Comparison of ENCODE assay signal across 14 mouse cellular contexts in the genomic region with DNA sequence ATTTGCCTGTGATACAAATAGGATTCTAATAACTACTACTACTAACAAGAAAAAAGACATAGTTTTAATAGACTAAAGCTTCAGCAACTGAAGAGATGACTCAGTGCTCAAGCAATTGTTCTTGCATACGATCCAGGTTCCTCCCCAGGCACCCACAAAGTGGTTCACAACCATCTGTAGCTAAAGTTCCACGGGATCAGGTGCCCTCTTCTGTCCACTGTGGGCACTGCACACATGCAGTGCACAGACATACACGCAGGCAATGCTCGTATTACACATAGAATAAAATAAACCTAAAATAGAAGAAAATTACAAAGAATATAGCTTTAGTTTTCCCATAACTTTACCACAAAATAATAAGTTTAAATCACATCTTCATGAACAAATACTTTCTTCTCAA.
A peak's percentile ranks its signal among the peaks of the same experiment; 100 is the strongest.
DNase-seq lines count a peak whose midpoint lies in the region; TF ChIP-seq lines count a peak whose summit lies in the region.
"Had no signal": no experiment of that assay in that cellular context is flagged by ENCODE, and none has a peak within 500 bp of the region (broad histone marks: within the 10 kb centered on the region; RNA-seq: fewer than 3 reads in every experiment).

No protein-coding gene starts in this region.

- H3K27ac ChIP-seq in heart, adult 2 months = no peak overlapping the region
- no peak overlapping the region for H3K27ac ChIP-seq in liver, adult 2 months (replicated peaks; ENCODE audit: insufficient read depth, low read depth, low read length)
- H3K27ac ChIP-seq: limb, embryonic 10.5 days had no signal

- H3K9ac ChIP-seq in heart, adult 2 months (ENCODE audit: low read depth, low read length) = no peak overlapping the region
- no peak overlapping the region for H3K9ac ChIP-seq in liver, adult 2 months (ENCODE audit: low read depth, low read length)

- no peaks in the 10 kb centered on the region for H3K79me2 ChIP-seq in heart, adult 2 months (replicated peaks; ENCODE audit: control insufficient read depth, insufficient read depth, low read length)
- no peaks in the 10 kb centered on the region for H3K79me2 ChIP-seq in liver, adult 2 months (ENCODE audit: control insufficient read depth, insufficient read depth, low read length)

- no peaks in the 10 kb centered on the region for H3K36me3 ChIP-seq in heart, adult 2 months (ENCODE audit: control insufficient read depth, insufficient read depth, low read length)
- H3K36me3 ChIP-seq in liver, adult 2 months (ENCODE audit: control insufficient read depth, insufficient read depth, low read length) = no peaks in the 10 kb centered on the region
- H3K36me3 ChIP-seq: G1E; limb, embryonic 10.5 days had no signal

- DNase-seq in heart, adult 2 months = no peak
- no peak for DNase-seq in heart, postnatal 10 days
- no peak for DNase-seq in liver, adult 2 months (ENCODE audit: extremely low read depth, low read depth, low spot score)
- DNase-seq in liver (no peak), ES-CJ7 (ENCODE audit: low read depth, low spot score) (peak; percentile 27), ZHBTc4 (ENCODE audit: low read depth, low spot score) (peak; percentile 40)
- DNase-seq in thymus, adult 18-20 months = no peak
- DNase-seq: adrenal gland, adult 2 months; heart, adult 18-20 months; heart, postnatal 14 days; lung, adult 18-20 months; right cerebral cortex, postnatal 25 days had no signal

- no peak for TF ChIP-seq EP300 in heart, adult 2 months (IDR thresholded peaks at IDR 0.05; ENCODE audit: insufficient read depth, low read depth, low read length)

- no peak for TF ChIP-seq POLR2A in heart, adult 2 months (IDR thresholded peaks at IDR 0.05; ENCODE audit: insufficient read depth, low read depth, low read length)
- TF ChIP-seq POLR2A in liver, adult 2 months (IDR thresholded peaks at IDR 0.05; ENCODE audit: extremely low read depth, insufficient read depth, low read length) = no peak

- no peak overlapping the region for H3K4me3 ChIP-seq in heart, adult 2 months
- H3K4me3 ChIP-seq in liver, adult 2 months (ENCODE audit: insufficient read depth, low read depth, low read length) = no peak overlapping the region
- H3K4me3 ChIP-seq: limb, embryonic 10.5 days had no signal

- WGBS in heart, adult 2 months = 68% methylated on average over 4 of the region's 4 CpGs
- 69% methylated on average over 4 of the region's 4 CpGs for WGBS in liver, adult 2 months

- intact Hi-C loops in heart, adult 2 months (cut with DNase I) = no loop called here
- intact Hi-C loops in heart, postnatal 10 days (cut with DNase I) = no loop called here

- no peaks in the 10 kb centered on the region for H3K27me3 ChIP-seq in heart, adult 2 months (ENCODE audit: control insufficient read depth, insufficient read depth, low read length)
- no peaks in the 10 kb centered on the region for H3K27me3 ChIP-seq in liver, adult 2 months (ENCODE audit: control insufficient read depth, insufficient read depth, low read length)

- peak; percentile 15; the same call in 1 of the 2 replicates for TF ChIP-seq CTCF in heart, adult 2 months (IDR thresholded peaks at IDR 0.05)
- TF ChIP-seq CTCF in liver, adult 2 months (IDR thresholded peaks at IDR 0.05; ENCODE audit: low read depth, low read length) = 0 out of 2 replicates have a peak, but pooled peaks have one; percentile 6

- H3K4me1 ChIP-seq in heart, adult 2 months (ENCODE audit: control insufficient read depth, insufficient read depth, low read length) = no peaks in the 10 kb centered on the region
- H3K4me1 ChIP-seq in liver, adult 2 months (ENCODE audit: control insufficient read depth, insufficient read depth, low read length) = no peaks in the 10 kb centered on the region
- H3K4me1 ChIP-seq: limb, embryonic 10.5 days had no signal

Comparison
In these comparisons a context has a peak if more than half of its experiments do, and no peak if none do; other contexts are left out.
1. DNase-seq: peak in ES-CJ7 (single experiment) and ZHBTc4 (single experiment); none in heart, adult 2 months (0 of 2), heart, postnatal 10 days (0 of 2), liver, adult 2 months (single experiment), liver (single experiment) and thymus, adult 18-20 months (0 of 2).